In genomic region chr7:30117935-30118334, GRCm38 (mm10) we compare ENCODE assay signal across 1 mouse cellular context. TPM values are rescaled to one million over a fixed set of nuclear protein-coding genes. Genes with fewer than 3 reads are reported as not detected.
"Had no signal": no experiment of that assay in that cellular context is flagged by ENCODE, and none has a peak within 500 bp of the region (broad histone marks: within the 10 kb centered on the region; RNA-seq: fewer than 3 reads in every experiment).

No protein-coding gene starts in this region.

RNA-seq across cellular contexts. Expression of gene Gm26920, which starts 27.7 kb away (rescaled TPM):
- total RNA-seq: megakaryocyte, adult 5-6 weeks had no signal
